Mouse (Mus musculus) embryo, embryonic 11 days (tissue): ENCODE data around the gene Setd5.

Source experiments
- DNase-seq: peaks from one replicate; pipeline ENCODE4 v3.0.0-alpha.2; 2015

Gene Setd5

DNA sequence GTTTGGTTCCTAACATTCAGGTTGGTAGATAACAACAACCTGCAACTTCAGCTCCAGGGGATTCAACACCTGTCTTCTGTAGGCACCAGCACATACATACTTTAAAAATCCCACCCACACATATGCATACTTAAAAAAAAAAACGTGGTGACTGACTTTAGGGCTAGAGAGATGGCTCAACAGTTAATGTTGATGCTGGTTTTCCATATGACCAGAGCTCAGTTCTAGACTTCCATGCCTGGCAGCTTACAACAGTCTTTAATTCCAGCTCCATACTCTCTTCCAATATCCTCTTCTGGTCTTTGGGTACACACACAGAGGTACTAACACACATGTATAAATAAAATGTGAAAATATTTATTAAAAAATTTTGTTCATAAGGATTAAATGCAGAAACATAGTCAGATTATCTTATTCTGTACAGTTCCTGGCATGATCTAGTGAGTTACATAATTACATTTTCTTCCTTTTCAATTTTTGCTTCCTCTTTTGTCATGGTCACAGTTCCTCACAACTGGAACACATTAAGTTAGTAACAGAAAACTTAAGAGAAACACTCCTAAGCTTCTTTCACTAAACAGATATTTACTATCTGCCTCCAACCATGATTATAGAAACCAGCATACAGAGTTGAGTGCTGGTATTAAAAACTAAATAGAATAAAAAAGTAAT, 16.1 kb upstream of the Setd5 start:
- DNase-seq: no peak

DNA sequence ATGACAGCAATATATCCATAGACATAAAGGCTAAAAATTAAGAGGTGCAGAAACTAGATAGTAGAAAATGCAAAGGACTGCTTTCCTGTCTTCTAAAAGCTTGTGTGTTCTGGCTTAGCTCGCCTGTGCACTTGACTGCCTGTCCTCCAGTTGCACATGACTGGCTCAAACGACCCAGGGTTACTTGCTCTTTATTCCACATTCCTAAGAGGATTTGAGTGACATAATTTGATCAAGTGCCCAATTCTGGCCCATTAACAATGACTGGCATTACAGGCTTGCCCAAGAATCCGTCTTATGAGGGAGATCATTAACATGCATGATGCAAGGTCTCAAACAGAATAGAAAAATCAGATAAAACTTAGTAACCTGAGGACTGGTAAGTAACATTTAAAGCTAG, 14.9 kb upstream of the Setd5 start:
- no peak for DNase-seq

DNA sequence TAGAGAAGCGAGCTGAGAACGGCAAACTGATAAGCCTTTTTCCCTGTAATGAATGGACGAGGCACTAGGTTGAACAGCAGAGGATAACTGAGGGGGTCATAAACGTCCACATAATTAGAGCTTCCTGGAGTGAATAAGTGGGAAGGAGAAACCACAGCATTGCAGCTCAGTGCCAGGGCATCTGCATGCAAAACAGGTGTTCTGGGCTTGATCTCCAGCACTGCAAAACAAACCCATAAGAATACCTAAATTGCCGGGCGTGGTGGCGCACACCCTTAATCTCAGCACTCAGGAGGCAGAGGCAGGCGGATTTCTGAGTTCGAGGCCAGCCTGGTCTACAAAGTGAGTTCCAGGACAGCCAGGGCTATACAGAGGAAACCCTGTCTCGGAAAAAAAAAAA, 13.8 kb upstream of the Setd5 start:
- DNase-seq: no peak

DNA sequence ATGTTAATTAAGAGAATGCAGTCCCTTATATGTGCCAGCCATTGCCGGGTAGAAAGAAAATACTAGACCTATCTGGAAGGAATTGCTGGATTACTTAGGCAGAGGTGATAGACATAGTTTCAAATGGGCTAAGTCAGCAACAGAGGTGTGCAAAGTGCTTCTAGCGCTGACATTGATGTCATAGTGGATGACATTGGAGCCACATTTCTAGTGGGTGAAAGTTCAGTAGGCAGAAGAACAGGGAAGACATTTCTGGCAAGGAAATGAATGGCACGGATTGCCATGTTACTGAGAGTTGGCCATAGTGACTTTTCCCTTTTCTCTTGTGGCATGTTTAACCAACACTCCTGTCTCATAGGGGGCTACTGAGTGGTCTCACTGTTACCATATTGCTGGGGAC, 12.0 kb upstream of the Setd5 start:
- no peak for DNase-seq

DNA sequence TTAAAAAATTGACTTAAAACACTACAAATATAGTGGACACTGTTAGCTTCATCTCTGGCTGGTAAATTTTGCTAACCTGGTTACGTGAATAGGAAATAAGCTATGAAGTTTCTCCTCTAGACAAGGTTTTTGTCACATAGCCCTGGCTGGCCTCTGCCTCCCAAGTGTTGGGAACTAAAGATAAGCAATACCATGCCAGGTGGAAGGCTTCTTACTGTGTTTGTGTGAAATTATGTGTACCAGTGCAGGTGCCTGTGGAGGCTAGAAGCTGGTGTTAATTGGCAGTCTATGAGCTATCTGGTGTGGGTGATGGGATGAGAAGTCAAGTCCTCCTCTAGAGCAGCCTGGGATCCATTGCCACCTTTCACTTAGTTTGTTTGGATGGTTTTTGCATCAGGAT, 8.0 kb upstream of the Setd5 start:
- no peak for DNase-seq

DNA sequence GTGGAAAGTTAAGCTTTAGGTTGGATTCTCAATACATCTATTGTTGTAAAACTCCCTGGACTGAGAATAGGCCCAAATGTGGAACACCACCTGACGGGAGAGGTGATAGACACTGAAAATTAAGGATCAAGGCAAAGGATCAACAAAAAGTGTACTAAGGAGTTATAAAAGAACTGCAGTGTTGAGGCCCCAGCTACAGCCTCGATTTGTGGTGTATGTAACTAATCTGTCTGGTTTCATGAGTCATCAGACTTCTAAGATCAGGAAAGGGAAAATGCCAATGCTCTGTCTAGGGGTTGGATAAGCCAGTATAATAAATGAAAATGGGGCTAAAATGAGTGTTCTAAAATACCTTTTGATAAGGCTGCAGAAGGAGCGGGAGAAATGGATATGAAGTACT, 1.9 kb upstream of the Setd5 start:
- no peak for DNase-seq

DNA sequence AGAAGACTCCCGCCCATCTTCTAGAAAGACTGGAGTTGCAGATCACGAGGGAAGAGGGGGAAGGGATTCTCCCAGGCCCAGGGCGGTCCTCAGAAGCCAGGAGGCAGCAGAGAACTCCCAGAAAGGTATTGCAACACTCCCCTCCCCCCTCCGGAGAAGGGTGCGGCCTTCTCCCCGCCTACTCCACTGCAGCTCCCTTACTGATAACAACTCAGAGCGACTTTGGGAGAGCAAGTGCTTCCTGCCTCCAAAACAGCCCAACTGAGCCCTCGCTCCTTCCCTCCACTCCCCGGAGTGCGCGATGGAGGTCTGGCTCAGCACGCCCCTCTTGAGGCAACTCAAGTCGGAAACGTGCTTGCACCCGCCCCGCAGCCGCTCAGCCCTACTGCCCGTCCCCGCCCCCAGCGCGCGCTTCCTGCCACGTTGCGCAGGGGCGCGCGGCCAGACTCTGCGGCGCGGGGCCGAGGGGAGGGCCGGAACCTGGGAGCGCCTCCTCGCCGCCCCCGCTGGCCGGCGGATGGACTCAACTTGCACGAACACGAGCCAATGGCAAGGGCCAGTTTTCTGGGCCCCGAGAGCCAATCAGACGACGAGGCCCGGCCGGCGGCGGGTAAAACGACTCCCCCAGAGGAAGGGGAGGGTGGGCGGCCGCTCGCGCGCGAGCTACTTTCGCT, 1.0 kb upstream of the Setd5 start:
- peak; percentile 98 for DNase-seq

DNA sequence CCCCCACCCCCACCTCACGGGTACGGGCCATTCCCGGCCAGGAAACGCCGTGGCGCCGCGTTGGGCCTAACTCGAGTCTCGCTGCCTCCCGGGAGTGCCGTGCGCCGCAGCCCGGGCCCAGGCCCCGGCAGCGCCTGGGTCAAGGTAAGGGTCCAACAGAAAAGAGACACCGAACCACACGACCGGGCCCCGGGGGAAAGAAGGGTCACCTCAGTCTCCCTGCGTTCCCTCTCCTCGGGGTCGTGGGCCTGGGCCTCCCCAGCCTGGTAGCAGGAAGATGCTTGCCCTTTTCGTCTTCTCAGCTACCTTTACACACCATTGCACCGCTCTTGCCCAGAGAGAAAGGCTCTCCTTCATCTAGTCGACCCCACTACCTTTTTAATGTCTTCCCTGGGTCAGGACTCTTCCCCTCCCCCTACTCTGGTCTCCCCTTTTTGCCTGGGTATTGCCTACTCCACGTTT, 435 bp downstream of the Setd5 start:
- no peak for DNase-seq

DNA sequence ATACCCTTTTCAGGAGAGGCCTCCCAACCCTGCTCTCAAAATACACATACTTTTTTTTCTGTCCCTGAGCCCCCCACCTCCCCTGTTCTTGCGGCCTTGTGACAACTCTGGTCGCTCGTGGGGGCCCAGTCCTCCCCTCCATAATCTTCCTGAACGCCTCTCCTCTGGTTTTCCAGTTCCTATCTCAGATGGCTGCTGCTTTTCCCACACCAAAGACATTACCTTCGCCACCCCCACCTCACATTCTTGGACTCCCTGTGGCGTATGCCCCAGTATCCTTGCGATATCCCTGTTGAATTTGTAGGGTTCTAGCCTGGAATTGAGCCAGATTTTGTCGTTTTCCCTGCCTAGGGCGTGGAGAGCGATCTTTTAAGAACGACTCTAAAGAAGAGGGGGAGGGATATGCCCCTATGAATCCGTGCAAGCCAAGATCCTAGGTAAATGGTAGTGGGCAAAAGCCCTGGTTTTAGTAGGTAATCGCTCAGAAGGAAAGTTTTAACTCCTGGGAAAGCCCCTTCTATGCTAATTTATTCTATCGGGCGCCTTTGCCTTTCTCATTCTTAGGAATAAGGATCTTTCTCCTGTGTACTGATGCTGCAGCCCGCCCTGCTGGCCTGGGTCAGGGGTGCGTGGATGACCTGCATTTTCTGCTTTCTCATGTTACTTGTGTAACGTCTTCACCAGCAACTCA, 1.0 kb downstream of the Setd5 start:
- DNase-seq: peak; percentile 44

DNA sequence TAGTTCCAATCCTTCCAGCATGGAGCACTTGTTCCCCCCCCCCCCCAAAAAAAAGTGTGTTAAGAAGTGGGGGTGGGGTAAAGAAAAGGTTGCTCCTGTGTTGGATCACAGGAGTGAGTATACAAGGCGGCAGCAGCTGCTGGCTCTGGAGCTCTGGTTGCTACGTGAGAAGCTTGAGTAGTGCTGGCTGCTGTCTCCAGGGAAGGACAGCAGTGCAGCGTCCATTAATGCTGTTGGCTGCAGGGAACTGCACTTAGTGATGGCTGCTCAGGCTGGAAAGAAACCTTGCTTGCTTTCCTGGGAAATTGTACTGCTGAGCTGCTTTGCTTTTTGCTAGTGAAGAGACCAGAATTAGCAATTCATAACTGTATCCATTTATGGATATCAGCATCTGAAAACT, 2.3 kb downstream of the Setd5 start:
- peak; percentile 78 for DNase-seq

DNA sequence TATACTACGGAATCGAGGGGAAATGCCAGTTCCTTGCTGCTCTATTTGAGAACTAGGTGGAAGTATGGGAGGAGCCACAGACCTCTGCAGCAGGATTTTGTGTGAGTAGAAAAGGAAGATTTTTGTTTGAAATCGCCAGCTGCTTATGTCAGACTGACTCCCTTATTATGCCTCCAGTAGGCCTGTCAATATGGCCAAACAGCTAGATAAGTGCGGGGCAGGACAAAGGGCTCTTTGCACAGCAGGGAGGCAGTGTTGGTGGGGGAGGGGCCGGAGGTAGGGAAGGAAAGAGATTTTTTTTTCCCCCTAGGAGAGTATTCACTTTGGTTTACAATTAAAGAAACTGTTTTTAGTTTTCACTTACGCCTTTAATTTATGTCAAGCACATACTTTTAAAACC, 5.1 kb downstream of the Setd5 start:
- peak; percentile 67 for DNase-seq

DNA sequence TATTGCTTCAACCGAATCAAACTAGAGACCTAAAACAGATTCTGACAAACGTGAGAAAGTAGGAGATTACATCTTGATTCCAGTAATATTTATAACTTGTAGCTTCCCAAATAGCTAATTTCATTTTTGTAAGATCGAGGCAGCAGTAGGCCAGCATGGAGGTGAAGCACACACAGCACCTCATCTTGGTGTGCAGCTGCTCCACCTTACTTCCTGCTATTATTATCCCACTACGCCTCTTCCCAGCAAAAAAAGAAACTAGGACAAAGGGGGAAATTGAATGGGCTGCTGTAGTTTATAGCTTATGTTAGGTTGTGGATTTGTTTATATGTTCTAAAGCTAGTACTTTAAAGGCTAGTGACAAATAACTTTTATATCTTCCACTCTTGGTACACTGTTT, 7.4 kb downstream of the Setd5 start:
- no peak for DNase-seq

DNA sequence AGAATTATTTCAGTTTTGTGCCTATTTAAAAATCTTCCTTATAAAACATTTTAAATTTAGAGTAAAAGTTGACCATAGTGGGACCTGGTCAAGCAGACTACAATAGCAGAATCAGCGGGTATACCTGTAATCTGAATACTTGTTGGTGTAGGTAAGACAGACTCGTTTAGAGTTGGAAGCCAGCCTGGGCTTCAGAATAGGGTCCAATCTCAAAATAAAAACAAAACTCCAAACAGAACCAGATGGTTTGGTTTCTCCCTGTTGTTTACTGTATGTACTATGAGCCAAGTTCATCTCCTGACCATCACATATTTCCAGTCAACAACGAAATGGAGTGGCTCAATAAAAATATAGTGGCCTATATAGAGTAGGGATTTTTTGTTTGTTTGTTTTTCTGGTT, 16.0 kb downstream of the Setd5 start:
- no peak for DNase-seq

DNA sequence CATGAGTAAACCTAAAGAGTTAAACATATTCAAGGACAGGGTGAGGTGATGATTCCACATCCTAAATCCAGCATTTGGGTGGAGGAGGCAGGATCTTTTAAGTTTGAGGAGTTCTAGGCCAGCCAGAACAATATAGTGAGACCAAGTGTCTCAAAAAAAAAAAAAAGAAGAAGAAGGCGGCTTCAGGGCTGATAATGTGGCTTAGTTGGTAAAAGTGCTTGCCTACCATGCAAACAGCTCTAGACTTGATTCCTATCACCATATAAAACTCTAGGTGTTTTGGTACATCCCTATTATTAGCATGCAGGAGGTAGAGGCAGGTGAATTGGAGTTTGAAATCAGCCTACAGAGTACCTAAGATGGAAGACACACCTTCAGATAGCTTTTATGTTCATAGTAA, 18.4 kb downstream of the Setd5 start:
- DNase-seq: no peak

DNA sequence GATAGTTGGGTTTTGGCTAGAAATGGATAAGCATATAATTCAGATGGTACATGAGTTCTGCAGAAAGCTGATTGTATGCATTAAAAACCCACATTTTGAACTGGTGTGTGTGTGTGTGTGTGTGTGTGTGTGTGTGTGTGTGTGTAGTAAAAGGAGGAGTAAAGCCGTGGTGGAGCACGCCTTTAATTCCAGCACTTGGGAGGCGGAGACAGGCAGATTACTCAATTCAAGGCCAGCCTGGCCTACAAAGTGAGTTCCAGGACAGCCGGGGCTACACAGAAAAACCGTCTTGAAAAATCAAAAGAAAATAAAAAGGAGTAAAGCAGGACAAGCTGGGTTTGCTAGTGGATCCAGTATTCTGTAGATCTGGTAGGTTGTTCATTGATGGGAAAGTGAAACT, 20.5 kb downstream of the Setd5 start:
- no peak for DNase-seq

DNA sequence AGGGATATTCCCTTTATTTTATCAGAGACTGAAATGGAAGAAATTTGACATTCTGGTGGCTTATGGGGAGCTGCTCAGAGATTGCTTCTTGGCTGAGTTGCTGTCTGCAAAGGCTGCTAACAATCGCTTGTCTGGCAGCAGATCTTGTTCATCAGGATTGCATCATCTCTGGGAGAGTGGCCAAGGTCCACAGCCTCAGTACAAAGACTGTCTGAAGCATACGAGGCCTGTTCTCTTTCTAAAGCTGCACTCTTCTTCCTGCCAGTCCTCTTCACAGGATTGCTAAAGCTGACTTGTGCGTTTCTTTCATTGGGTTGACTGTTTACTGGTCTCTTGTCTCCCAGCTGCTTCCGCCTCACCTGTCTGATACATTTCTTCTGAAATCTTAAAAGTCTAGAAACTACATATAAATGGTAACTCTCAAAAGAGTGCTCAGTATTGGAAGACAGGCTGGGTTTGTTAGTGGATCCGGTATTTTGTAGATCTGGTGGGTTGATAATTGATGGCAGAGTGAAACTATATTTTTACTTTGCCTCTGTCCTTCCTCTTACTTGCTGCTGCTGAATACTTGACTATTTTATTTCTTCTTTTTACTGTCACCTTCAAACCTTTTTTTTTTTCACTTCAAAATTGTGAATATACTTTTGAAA, 22.6 kb downstream of the Setd5 start:
- peak; percentile 24 for DNase-seq

DNA sequence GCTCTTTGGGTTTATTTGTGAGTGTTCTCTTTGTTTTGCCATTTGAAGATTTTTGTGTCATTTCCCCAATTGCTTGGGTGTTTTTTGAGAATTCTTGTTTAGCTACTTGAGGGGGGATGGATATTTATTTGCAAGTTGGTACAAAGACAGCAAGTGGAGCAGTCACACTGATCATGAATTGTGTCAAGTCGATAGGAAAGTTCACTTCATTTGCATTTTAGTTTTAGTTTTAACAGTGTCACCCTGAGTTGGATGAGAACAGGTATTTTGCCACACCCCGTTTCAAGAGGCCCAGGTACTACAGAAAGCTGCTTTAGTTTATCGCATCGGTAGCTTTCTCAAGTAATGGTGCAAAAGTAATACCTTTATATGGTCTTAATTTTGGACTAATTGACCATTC, 25.4 kb downstream of the Setd5 start:
- DNase-seq: no peak

DNA sequence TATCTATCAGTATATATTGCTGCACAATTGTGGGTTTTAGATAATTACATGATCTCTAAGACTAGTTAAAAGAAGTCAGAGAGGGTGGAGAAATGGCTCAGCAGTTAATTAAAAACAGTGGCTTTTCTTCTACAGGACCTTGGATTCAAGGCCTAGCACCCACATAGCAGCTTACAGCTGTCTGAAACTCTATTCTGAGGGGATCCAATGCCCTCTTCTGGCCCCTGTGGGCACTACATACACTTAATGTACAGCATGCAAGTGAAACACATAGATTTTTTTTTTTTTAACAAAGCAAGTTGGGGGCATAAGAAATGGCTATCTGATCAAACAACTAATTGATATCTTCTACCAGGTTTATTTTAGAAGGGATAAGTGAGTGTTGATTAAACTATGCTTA, 26.6 kb downstream of the Setd5 start:
- DNase-seq: peak; percentile 63

DNA sequence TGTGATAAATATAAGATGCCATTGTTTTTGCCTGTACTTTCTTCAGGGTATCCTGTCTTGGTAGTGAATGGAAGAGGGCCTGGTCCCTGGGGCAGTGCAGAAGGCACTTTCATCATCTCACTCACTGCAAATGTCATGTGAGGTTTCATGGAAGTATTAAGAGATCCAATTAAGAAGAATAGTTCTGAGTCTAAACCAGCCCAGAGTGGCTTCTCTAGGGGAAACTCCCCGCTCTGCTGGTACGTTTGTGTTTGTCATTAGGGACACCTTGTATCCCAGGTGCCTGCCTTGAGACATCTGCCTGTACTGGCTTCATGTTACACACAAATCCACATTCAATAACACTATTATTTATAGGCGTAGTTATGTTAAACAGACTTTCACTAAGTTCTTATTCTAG, 32.2 kb downstream of the Setd5 start:
- no peak for DNase-seq

DNA sequence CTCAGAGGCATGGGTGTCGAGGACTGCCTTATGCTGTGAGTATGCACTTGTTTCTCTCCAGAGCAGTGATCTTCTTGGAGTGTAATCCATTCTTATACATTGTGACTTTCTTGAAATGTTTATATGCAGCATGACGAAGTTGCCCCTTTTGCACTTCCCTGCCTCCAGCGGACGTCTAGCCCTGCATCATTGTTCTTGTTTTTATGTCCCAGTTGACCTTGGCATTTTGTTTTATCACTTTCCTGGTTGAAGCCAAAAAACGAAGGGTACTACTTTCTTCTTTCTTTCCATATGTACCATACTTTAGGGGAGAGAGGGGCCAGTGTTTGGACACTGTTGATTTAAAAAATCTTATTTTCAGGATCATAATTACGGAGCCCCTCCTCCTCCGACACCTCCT, 32.8 kb downstream of the Setd5 start:
- DNase-seq: no peak

DNA sequence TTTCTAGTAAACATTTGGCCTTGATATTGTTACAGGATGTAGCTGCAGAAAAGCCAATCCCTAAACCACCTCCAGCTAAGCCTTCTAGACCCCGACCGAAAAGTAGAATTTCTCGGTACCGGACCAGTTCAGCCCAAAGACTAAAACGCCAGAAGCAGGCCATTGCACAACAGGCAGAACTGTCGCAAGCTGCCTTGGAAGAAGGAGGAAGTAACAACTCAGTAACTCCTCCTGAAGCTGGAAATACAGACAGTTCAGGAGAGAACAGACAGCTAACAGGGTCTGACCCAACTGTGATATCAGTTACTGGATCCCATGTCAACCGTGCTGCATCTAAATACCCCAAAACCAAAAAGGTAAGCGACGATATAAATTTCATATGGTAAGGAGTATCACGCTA, 43.6 kb downstream of the Setd5 start:
- no peak for DNase-seq

DNA sequence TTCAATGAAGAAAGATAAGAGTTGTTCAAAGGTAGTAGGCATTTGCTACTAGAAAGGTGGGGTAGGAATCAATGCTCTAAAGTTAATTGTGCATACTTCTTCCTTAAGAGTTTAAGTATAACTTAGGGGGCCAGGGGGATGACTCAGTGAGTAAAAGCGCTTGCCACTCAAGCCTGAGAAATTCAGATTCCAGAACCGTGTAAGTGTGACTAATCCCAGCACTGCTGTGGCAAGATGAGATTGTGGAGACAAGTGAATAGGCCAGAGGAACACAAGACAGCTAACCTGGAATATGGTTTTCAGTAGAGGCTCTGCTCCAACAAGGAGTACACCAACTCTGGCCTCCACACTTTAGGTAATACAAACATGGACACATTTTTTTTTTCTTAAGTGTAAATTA, 56.2 kb downstream of the Setd5 start:
- no peak for DNase-seq

DNA sequence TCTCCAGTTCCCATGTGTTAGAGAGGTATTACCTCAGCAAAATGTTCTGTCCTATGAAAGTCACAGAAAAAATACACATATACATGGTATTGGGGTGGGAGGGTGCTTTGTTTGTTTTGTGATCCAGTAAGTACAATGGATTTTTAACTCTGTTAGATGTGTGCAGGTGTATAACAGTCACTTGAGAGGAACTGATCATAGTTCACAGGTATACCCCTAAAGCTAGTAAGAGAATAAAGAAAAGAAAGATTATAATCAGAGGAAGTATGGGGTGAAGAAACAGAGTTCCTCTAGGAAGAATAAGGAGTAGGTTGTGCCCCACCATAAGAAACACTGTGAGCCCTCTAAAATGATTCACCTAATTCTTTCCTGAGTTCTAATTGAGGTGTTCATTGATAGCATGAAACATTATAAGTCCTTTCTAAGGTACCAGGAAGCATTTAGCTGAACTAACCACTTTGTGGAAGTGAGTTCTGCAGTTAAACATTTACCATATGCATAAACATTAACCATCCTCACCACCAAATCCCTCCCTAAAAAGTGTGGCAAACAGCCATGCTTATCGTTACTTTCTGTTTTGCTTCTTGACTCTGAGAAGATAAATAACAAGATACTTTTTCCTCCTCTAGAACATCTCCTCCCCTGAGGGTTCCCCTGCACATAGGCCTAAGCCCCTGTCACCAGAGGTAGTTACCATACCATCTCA, 64.4 kb downstream of the Setd5 start:
- DNase-seq: no peak
